Mouse (Mus musculus): ENCODE results near the gene Gpc5. TPM values are rescaled to one million over a fixed set of nuclear protein-coding genes. Genes with fewer than 3 reads are reported as not detected.

Gene Gpc5
- total RNA-seq, 1 experiment from 2014 or later, result 2.6 TPM

DNA sequence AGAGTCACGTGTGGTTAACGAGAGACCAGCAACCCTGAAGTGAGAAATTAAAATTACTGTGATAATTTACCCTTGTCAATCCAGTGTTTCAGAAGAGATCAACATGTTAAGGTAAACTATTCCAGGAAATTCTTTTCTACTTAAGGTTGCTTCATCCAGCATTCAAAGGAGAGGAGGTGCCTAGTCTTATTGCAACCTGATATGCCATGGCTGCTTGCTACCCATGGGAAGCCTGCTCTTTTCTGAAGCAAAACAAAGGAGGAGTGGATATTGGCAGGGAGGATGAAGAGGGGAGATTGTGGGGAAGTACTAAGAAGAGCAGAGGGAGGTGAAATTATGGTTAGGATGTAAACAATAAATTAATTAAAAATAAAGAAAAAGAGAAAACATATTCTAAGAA, 15.5 kb downstream of the Gpc5 start:
- no peak for DNase-seq

DNA sequence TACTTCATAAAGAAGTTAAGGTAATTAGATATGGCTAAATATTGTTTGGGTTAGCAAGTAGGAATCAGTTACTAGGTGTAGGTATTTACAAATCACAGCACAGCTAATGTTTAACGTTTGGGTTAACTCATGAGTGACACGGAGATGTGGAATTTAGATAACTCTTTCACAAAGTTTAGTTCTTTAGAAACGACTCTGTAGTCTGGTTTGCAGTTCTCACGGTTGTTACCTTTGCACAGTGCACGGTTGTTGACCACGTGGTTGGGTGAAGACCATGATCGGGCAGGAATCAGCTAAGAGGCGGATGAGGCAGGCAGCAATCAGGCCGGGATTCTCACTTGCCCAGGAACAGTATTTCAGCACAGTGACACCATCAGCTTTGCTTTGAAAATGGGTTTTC, 26.6 kb downstream of the Gpc5 start:
- no peak for DNase-seq

DNA sequence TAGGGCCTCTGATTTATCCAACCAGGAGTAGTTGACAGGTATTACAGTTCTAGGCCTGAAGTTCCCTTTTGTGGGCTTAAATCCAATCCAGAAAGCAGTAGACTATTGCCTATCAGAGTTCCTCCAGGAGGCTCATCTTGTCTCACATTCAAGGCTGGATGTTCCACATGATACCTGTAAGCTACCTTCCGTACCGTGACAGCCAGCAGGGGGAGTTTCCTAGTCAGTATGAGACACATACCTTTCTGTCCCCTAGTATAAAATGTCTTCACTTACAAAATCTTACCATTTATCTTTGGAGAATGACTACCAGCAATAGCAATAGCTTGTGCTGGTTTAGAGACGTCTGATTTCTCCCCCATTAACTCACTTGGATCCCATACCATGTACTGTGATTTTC, 56.8 kb downstream of the Gpc5 start:
- no peak for DNase-seq

DNA sequence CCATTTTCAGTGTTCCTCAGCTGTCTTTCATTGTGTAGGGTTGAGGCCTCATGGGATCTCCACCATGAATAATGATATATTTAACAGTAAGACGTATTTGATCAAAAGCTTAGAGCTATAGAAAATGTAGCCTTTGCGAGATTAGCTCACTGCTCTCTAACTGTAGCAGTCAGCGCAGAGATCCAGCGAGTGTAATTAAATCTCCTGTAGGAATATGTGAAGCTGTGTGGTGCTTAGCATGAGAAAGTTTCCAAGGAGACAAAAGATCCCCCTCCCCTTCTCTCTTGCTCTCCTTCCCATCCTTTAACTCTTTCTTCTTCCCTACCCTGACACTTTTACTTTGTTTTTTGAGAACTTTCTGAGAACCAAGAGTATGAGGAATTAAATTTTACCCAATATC, 64.6 kb downstream of the Gpc5 start:
- DNase-seq, result no peak

GRCm38 (mm10) chr14:115177322-115177836, 85.4 kb downstream of the Gpc5 start:
- DNase-seq, result no peak

GRCm38 (mm10) chr14:115179925-115180324, 87.9 kb downstream of the Gpc5 start:
- no peak for DNase-seq

- no peak for DNase-seq
Measured at GRCm38 (mm10) chr14:115188256-115188655, 96.2 kb downstream of the Gpc5 start.

- DNase-seq, result no peak
Measured at GRCm38 (mm10) chr14:115228075-115228474, 136.1 kb downstream of the Gpc5 start.

DNA sequence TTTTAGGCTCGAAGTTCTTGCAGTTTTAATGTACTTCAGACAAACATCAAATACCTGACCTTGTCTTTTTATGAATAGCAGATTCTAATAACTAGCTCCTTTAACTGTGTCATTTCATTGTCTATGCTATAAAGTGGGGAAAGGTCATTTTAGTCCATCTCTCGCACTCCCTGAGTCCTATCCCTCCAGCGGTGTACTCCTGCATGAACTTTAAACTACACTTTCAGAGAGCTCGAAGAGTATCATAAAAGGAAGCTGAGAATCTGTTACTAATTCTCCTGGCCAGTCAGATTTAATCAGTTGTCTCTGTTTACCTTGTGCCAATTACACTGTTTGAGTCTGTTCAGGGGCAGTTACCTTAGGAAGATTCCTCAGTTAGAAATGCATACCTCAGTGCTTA, 144.4 kb downstream of the Gpc5 start:
- DNase-seq, result no peak

DNA sequence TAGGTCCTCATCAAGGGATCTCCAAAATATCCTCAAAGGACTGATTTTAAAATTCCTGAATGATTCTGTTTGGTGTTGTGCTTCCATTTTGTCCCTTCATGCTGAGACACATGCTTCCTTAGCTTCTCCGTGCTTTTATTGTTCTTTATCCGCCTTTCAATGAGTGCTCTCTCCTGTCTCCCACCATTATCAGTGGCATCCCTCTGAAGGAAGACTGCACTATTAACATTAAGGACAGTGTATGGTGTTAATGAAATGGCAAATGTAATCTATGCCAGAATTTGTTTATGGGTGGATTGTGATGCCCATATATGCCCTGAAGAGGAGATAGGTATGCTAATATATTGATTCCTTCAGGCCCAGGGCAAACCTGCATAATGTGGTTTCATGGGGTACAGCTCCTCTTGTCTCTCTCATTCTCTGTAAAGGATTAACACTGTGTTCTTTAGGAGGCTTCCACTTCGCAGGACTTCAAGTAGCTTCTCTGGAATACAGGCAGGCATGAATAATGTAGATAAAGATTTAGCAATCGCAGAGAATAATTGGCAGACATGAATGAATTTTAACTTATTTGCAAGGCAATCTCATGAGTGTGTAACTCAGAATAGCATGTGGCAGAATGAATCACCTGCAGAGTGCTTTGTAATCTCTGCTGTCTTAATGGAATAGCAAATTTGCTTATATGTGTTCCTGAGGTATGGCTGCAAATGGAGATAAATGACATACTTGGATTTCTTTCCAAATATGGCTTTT, 148.8 kb downstream of the Gpc5 start:
- no peak for DNase-seq

- no peak for DNase-seq
Measured at GRCm38 (mm10) chr14:115250537-115250936, 158.5 kb downstream of the Gpc5 start.

DNA sequence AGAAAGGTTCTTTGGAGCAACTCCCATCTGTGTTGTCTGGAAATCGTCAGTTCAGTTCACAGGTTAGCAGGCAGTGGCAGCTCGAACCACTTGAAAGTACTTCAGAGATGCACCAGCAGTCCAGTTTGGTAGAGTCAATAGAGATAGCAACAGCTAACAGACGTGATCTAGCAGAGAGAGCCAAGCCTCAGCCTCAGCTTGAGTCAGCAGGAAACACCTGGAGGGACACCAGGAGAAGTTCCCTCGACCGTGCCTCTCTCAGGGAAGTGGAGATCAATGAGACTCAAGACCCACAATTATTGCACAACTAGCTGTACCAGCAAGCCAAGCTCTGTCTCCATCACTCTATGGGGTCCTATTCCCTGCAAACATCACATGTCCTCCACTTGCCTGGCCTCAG, 159.8 kb downstream of the Gpc5 start:
- no peak for DNase-seq

DNA sequence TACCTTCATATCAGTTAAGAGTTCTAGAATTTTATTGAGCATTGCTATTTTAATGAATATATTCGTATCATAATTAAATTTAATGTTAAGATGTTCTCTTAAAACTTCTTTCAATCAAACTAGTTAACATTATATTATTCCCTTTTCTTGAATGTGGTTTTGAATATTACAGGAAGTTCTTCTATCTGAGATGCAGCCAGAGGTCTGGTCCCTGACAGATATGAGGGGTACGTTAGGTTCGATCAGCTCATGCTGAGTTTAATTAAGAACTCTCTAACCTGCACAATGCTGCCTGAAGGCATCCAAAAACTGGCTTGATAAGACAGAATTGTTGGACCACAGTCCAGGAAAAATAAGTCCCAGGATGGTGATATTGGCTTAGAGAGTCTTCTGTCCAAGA, 161.1 kb downstream of the Gpc5 start:
- no peak for DNase-seq

- DNase-seq, result no peak
Measured at GRCm38 (mm10) chr14:115253685-115254084, 161.7 kb downstream of the Gpc5 start.

DNA sequence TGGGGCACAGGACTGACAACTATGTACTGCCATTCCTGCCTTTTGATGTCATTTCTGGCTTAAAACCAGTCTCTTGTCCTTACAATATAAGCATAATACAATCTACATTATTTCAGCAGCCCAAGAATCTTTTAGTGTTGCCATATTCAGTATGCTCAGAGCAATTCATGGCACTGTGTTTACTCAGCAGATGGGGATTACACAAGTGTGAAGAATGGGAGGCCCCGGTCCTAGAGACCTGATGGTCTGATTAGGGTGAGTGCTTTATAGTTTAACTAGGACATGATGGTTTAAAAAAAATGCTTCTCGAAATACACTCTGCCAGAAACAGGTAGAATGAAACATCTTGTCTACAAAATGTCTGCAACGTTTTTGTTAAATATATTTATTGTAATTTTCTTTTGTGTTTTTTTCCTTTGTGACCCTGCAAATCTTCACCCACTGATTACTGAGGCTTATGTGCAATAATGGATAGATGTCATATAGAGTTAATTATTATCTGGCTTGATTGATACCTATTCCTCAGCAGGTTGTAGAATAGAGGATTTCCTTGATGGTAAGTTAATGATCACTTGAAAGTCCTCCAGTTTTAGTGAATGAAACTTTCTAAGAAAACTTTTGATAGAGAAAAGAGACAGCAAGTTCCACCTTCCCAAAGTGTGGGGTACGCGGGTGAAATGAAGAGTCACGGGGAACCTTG, 177.8 kb downstream of the Gpc5 start:
- no peak for DNase-seq

- no peak for DNase-seq
Measured at GRCm38 (mm10) chr14:115270445-115270844, 178.4 kb downstream of the Gpc5 start.

GRCm38 (mm10) chr14:115282782-115283181, 190.8 kb downstream of the Gpc5 start:
- DNase-seq, result no peak

- no peak for DNase-seq
Measured at GRCm38 (mm10) chr14:115324247-115324646, 232.2 kb downstream of the Gpc5 start.

DNA sequence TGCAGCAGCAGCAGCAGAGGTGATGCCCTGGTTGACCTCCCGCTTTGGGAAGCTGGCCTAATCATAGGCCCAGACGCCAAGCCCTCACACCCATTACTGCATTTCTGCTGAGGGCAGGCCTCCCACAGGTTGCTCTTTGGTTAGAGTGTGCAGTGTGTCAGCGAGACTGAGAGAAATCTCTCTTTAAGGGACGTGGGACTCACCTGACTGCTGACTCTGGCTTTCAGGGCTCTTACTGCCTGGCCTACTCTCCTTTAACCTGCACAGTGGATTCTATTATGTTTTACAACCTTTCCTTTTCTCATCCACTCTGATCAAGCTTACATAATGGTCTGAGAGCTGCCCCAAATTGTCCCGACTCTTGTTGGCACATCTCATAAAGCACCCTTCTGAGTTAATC, 234.4 kb downstream of the Gpc5 start:
- DNase-seq, result no peak

GRCm38 (mm10) chr14:115339084-115339483, 247.1 kb downstream of the Gpc5 start:
- DNase-seq, result no peak

- DNase-seq, result no peak
Measured at GRCm38 (mm10) chr14:115342597-115342996, 250.6 kb downstream of the Gpc5 start.

GRCm38 (mm10) chr14:115349448-115349847, 257.4 kb downstream of the Gpc5 start:
- no peak for DNase-seq

GRCm38 (mm10) chr14:115365320-115365935, 273.4 kb downstream of the Gpc5 start:
- no peak for DNase-seq

All from adrenal gland, postnatal 14 days (tissue).